Mouse (Mus musculus) megakaryocyte progenitor cell, adult 5-6 weeks (primary cell): ENCODE measurements around the gene Fam83g. TPM values are rescaled to one million over a fixed set of nuclear protein-coding genes. Genes with fewer than 3 reads are reported as not detected.

ENCODE experiments used
- total RNA-seq, 2 experiments: library from RNA; stranded (forward) in 1 of 2; stranded (reverse) in 1 of 2; fragments of 157-497, 149-512 nt in 1 of 2; fragments of 200-1000 nt in 1 of 2; gene quantifications; 2 replicates each; pipeline versions ENCODE4 v1.2.3 to v1.2.4; 2015 to 2017

Fam83g gene
- total RNA-seq, 2 experiments from 2014 or later: not detected

Other genes with a start within 250 kb of the Fam83g start
- gene Rnf112, start 230.0 kb upstream of the Fam83g start, total RNA-seq (2015): not detected in 2 replicates
- gene Rnf112, start 230.0 kb upstream of the Fam83g start, total RNA-seq (2017): not detected in 2 replicates
- not detected in 2 replicates for gene Mfap4, start 198.7 kb upstream of the Fam83g start, total RNA-seq (2015)
- gene Mfap4, start 198.7 kb upstream of the Fam83g start, total RNA-seq (2017): not detected in 2 replicates
- gene Mapk7, start 189.7 kb upstream of the Fam83g start, total RNA-seq (2015): 6.2 and 7.9 TPM in 2 replicates
- 10.3 and 12.0 TPM in 2 replicates for gene Mapk7, start 189.7 kb upstream of the Fam83g start, total RNA-seq (2017)
- gene B9d1, start 178.9 kb upstream of the Fam83g start, total RNA-seq (2015): 0.49 and 1.3 TPM in 2 replicates
- 0.92 TPM in 1 of 2 replicates, not detected in the other for gene B9d1, start 178.9 kb upstream of the Fam83g start, total RNA-seq (2017)
- gene Epn2, start 104.4 kb upstream of the Fam83g start, total RNA-seq (2015): 0.05 TPM in 1 of 2 replicates, not detected in the other
- 0.34 TPM in 1 of 2 replicates, not detected in the other for gene Epn2, start 104.4 kb upstream of the Fam83g start, total RNA-seq (2017)
- gene Grap, start 30.8 kb upstream of the Fam83g start, total RNA-seq (2015): 0.07 and 0.73 TPM in 2 replicates
- gene Grap, start 30.8 kb upstream of the Fam83g start, total RNA-seq (2017): 0.37 and 1.4 TPM in 2 replicates
- gene Slc5a10, start 36.7 kb downstream of the Fam83g start, total RNA-seq (2015): not detected in 2 replicates
- gene Slc5a10, start 36.7 kb downstream of the Fam83g start, total RNA-seq (2017): not detected in 2 replicates
- 37.5 and 41.4 TPM in 2 replicates for gene Prpsap2, start 78.0 kb downstream of the Fam83g start, total RNA-seq (2015)
- 46.4 and 50.9 TPM in 2 replicates for gene Prpsap2, start 78.0 kb downstream of the Fam83g start, total RNA-seq (2017)
- 17.7 and 19.5 TPM in 2 replicates for gene Ulk2, start 171.0 kb downstream of the Fam83g start, total RNA-seq (2015)
- 12.8 and 14.7 TPM in 2 replicates for gene Ulk2, start 171.0 kb downstream of the Fam83g start, total RNA-seq (2017)
- 45.7 and 45.8 TPM in 2 replicates for gene Akap10, start 246.2 kb downstream of the Fam83g start, total RNA-seq (2015)
- gene Akap10, start 246.2 kb downstream of the Fam83g start, total RNA-seq (2017): 34.0 and 37.8 TPM in 2 replicates